Mouse (Mus musculus) kidney, adult 11 months (tissue): Measurements from ENCODE around the gene Psmb9.
A peak's percentile ranks its signal among the peaks of the same experiment; 100 is the strongest.

Source experiments
- DNase-seq: peaks from one replicate; pipeline ENCODE4 v3.0.0; 2022

The Psmb9 gene

DNA sequence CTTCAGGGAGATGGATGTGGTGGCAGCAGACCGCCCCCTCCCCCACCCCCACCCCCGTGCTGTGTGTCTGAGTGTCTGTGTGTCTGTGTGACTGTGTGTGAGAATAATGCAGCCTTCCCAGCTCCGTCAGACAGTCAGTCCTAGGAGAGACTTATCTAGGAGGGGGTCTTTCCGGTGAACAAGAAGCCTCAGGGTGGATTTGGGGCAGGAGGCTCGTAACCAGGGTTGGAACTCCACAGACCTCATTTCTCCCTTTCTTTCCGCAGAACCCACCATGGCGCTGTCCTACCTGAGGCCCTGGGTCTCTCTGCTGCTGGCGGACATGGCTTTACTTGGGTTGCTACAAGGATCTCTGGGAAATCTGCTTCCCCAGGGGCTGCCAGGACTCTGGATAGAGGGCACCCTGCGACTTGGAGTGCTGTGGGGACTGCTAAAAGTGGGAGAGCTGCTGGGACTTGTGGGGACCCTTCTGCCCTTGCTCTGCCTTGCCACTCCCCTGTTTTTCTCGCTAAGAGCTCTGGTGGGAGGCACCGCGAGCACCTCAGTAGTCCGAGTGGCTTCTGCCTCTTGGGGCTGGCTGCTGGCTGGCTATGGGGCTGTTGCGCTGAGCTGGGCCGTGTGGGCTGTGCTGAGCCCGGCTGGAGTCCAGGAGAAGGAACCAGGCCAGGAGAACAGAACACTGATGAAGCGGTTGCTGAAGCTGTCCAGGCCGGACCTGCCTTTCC is 17.6 kb upstream of the Psmb9 start:
- no peak for DNase-seq

DNA sequence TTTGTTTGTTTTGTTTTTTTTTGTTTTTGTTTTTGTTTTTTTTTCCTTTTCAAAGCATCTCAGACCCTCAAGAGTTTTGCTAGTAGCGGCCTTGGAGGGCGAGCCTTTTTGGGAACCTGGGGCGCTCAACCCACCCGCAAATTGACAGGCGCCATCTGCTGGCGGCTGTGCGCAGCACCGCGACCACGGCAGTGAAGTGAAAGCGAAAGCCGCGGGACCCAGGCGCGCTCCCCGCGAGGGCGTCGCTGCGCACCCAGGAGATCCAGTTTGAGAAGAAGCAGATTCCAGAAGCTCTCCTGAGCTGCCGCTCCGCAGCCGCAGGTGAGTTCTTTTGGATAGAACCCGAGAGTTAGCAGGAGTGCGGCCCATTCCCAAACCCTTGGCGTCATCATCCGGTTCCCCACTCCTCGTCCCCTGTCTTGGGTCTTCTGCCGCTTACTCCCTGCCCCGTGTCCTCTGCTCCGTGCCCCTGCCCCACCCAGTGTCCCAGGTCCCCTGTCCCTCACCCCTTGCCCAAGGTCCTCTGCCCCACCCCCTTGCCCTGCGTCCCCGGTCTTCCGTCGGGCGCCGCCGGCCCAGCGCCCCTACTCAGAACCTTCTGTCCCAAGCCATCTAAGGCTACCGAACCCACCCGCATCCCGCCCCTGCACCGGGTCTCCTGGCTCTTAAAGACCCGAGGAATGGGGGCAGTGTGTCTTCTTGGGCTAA is 16.9 kb upstream of the Psmb9 start:
- peak; percentile 79 for DNase-seq

DNA sequence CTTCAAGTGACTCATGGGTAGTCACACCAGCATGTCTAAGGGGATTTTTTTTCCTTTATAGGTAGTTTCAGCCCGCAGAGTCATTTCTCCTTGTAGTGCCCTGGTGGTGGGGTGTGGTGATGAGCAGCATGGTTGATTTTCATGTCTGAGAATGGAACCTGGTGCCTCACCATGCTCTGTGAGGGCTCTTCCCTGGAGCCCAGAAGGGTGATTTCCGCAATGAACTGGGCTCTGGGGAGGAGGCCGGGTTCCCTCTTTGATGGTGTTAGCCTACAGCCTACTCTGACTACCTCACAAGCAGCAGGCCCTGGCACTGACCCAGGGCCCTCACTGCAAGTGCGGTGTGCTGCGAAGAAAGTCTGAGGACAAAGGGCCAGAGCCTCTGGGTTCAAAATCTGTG is 15.9 kb upstream of the Psmb9 start, which contains the start of gene Tap2:
Gene Tap2, plus strand, starts transcription at position 84 of the 400 bp plus-strand sequence.
- no peak for DNase-seq

DNA sequence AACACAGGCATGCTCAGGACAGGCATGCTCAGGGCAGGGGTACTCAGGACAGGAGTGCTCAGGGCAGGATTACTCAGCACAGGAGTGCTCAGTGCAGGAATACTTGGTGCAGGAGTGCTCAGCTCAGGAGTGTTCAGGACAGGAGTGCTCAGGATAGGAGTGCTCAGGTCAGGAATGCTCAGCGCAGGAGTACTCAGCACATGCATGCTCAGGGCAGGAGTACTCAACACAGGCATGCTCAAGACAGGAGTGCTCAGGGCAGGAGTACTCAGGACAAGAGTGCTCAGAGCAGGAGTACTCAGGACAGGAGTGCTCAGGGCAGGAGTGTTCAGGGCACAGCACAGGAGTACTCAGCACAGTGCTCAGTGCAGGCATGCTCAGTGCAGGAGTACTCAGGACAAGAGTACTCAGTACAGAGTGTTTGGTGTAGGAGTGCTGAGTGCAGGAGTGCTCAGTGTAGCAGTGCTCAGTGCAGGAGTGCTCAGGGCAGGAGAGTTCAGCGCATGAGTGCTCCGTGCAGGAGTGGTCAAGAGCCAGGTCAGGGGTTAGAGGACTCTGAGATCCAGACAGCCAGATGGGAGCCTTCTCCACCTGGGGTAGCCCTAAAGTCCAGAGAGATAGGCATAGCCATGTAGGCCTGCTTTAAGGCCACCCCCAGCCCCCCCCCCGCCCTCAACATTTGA is 15.3 kb upstream of the Psmb9 start:
- DNase-seq = no peak

DNA sequence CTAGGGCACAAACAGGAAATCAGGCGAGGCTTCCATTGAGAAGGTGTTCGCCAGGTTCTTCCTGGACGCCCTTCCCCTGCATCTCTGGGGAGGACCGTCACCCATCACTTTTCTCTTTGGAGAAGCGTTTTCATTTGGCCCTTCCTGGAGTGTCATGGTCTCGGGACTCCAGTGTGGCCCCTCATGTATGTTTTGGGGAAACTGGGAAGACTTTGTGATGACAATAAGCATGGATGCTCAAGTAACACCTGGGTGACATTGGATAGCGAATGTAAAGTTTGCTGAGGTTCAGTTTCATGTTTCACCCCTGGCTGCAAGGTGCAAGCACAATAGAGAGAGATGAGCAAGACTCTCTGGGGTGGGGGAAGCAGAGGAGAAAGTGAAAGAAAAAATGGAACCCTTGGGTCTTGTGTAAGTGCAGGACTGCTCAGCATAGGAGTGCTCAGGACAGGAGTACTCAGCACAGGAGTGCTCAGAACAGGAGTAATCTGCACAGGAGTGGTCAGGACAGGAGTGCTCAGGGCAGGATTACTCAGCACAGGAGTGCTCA is 14.0 kb upstream of the Psmb9 start:
- DNase-seq = no peak

DNA sequence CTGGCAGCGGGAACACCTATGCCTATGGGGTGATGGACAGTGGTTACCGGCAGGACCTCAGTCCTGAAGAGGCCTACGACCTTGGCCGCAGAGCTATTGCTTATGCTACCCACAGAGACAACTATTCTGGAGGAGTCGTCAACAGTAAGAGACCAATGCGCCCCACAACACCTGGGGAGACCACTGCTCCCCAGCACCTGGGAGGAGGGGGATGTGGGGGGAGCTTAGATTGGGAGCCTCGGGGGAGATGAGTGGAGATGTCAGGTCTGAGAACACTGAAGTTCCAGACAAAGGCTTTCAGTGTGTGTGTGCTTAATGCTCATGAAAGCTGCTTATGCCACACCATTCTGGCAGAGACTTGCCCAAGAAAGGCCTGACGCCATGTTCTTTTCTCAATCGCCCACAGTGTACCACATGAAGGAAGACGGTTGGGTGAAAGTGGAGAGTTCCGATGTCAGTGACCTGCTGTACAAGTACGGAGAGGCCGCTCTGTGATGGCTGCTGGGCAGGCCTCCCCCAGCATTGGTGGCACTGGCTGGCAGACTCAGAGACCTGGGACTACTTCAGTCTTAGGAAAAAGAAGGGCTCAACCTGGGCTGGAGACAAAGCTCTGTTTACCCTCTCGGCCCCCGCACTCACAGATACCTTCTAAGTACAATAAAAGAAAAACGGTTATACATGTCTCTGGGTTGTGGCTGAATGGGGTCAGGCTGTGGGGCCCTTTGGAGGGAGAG is 13.4 kb upstream of the Psmb9 start:
- no peak for DNase-seq

DNA sequence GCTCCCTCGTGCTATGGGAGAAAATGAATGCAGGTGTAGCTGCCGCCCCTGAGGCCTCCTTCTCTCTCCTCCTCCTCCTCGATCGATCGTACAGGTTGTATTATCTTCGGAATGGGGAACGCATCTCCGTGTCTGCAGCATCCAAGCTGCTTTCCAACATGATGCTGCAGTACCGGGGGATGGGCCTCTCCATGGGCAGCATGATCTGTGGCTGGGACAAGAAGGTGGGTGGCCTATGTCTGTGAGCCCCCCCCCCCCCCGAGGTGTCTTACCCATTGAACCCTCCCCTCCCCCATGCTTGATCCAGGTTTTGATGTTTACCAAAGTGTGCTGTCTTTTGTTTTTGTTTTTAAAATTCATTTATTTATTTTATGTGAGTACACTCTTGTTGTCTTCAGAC is 12.5 kb upstream of the Psmb9 start:
- no peak for DNase-seq

DNA sequence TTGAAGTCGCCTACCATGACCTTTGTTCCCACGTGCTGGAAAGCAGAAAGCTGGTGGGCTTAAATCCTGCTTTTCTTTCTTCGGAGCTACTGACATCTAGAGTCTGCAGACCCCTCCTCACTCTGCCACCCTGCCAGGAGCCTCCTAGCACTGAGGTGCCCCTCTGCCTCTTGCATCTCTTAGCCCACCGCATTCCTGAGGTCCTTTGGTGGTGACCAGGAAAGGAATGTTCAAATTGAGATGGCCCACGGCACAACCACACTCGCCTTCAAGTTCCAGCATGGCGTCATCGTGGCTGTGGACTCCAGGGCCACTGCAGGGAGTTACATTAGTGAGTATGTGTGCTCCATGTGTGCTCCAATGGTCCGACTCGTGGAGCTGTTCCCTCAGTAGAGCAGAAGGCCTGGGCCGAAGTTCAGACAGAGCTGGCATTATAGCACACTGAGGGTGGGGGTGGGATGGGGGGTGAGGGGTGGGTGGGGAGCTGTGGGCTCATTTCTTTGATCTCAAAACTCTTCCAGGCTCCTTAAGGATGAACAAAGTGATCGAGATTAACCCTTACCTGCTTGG is 11.6 kb upstream of the Psmb9 start:
- no peak for DNase-seq

DNA sequence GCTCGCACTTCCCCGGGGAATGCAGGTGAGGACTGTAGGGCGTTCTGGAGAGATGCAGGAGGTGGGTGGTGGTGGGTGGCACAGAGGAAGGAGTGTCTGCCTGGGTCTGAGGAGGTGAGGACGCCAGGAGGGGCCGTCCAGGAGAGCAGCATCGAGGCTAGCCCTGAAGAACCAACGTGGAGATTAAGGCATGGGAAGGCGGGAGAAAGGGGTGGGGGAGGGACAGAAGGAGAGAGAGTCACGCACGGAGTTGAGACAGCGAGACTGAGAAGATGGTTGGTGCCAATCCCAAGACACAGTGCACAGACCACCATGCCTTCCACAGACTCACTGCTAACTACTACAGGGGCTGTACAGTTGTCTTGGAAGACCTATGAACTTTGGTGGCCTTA is 11.0 kb upstream of the Psmb9 start:
- no peak for DNase-seq

DNA sequence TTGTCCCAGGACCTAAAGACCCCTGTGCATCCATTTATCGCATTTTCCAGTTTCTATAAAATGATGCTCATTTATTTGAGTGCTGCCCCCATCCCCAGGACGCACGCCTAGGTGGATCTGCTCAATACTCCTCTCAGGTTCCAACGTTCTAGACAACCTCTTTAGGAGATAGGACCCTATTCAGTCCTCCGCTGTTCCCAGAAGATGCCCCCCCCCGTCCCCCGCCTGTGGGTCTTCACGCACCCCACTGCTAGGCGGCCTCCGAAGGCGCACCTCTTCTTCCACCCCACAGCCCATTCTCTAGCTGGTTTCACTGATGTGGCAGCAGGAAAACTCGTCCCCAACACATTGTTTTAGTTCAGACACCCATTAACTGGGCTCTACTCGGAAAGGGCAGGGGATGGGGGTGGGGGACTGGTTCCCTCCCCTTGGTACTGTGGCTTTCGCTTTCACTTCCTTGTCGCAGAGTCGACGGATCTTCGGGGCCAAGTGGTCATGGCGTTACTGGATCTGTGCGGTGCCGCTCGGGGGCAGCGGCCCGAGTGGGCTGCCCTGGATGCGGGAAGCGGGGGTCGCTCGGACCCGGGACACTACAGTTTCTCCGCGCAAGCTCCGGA is 10.4 kb upstream of the Psmb9 start:
- DNase-seq = peak; percentile 45

DNA sequence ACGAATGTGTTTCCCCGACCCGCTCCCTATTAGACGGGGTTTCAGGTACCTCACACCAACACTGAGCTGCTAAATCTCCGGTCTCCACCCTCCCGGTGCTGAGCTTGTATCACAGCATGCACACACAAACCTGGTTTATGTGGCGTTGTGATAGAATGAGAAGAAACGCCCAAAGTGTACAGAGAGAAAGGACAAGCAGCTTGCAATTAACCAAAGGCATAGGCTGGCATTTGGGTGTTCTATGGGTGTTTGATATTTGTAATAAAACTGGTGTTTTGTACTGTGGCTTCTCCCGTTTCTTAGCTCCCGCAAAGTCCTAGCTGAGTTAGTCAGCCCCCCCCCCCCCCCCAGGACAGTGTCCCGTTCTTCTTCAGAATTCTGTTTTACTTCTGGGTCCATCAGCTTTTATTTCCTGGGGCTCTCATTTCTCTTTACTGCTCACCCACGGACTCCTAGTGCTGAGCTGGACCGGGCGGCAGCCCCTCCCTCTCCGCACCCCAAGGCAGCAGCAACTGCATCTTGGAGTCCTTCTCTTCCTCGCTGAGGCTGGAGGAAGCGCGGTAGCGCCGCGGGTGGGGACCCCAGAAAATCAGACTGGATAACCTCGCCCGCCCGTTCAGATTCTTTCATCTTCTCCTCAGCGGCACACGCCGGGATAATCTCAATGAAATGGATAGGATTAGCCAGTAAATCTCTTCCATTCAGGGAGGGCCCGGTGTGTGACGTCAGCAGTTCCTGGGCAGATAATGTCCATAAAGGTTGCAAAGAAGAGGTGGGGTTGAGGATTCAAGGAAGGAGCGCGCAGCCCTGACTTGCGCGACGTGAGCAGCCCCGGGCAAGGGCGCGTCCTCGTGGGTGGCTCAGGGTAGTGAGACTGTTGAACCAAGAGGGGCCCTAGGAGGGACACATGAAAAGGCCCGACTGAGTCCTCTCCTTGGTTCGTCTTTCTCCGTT is 9.7 kb upstream of the Psmb9 start, which contains the start of gene Psmb8:
Gene Psmb8, plus strand, starts transcription at position 781 of the 954 bp plus-strand sequence.
- peak; percentile 91 for DNase-seq

DNA sequence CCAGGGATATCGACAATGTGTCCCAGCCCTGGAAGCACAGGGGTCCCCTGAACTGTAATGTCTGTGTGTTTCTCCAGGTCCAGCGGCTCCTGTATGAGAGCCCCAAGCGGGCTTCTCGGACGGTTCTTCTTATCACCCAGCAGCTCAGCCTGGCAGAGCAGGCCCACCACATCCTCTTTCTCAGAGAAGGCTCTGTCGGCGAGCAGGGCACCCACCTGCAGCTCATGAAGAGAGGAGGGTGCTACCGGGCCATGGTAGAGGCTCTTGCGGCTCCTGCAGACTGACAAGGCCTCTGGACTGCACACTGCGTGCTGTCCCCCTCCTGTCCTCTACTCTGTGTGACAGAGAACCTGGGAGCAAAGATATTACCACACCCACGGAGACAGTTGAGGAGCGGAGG is 8.9 kb upstream of the Psmb9 start:
- DNase-seq = no peak

DNA sequence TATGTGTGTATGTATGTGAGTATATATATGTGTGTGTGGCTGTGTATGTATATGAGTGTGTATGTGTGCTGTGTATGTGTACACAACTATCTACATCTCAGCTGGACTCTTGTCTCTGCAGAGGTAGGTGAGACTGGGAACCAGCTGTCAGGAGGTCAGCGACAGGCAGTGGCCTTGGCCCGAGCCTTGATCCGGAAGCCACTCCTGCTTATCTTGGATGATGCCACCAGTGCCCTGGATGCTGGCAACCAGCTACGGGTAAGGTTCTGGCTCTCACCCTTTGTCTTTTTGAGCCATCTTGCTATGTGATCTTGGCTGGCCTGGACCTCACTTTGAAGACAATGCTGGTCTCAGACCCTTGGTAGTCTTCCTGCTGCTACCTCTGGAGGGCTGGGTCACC is 7.2 kb upstream of the Psmb9 start:
- DNase-seq = no peak

DNA sequence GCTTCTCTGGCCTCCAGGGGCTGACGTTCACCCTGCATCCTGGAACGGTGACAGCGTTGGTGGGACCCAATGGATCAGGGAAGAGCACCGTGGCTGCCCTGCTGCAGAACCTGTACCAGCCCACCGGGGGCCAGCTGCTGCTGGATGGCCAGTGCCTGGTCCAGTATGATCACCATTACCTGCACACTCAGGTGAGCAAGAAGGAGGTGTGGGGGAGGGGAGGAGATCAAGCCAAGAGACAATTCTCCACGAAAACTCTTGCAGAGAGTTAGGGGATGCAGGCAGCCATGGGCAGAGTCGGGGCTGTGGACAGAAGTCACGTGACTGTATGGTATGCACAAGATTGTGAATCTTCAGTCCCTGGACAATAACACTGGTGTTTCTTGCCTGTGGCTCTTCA is 5.9 kb upstream of the Psmb9 start:
- no peak for DNase-seq

DNA sequence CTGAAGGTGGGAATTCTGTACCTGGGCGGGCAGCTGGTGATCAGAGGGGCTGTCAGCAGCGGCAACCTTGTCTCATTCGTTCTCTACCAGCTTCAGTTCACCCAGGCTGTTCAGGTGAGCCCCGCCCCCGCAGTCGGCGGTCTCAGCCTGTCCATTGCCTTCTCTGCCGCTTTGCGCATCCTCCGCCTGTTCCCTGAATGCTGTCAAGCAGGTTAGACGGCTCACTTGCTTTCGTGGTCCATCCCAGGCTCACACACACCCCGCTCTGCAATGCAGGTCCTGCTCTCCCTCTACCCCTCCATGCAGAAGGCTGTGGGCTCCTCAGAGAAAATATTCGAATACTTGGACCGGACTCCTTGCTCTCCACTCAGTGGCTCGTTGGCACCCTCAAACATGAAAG is 5.3 kb upstream of the Psmb9 start:
- no peak for DNase-seq

DNA sequence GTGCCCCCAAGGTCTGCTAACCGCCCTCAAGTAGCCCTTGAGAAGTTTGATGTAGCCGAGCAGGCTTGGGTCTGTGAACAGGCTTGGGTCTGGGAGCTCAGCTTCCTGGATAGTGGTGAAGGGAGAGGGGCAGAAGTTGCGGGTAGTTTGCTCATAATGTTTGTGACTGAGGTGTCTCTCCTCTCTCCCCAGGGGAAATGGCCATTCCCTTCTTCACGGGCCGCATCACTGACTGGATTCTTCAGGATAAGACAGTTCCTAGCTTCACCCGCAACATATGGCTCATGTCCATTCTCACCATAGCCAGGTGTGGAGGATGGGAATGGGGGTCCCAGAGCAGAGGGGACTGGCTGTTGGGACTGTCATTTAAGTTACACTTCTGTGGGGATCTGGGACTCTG is 1.4 kb upstream of the Psmb9 start:
- no peak for DNase-seq

DNA sequence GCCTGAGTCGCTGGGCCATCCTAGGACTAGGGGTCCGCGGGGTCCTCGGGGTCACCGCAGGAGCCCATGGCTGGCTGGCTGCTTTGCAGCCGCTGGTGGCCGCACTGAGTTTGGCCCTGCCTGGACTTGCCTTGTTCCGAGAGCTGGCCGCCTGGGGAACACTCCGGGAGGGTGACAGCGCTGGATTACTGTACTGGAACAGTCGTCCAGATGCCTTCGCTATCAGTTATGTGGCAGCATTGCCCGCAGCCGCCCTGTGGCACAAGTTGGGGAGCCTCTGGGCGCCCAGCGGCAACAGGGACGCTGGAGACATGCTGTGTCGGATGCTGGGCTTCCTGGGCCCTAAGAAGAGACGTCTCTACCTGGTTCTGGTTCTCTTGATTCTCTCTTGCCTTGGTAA is 446 bp upstream of the Psmb9 start:
- DNase-seq = no peak

DNA sequence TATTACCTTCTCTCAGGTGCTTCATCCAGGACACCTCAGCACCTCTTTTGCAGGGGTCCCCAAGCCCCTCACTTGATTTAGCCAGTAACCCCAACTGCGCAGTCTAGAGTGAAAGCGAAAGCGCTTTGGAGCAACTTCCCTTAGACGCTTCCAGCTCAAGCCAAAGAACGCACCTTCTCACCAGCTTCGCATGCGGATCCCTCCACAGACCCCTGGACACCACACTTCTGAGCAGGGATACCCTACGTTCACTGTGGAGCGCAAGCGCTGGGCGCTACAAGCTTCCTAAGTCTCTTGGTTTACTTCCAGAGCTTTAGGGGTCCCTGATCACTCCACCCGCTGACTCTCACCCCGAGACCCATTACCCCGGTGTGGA is 691 bp downstream of the Psmb9 start:
- no peak for DNase-seq

DNA sequence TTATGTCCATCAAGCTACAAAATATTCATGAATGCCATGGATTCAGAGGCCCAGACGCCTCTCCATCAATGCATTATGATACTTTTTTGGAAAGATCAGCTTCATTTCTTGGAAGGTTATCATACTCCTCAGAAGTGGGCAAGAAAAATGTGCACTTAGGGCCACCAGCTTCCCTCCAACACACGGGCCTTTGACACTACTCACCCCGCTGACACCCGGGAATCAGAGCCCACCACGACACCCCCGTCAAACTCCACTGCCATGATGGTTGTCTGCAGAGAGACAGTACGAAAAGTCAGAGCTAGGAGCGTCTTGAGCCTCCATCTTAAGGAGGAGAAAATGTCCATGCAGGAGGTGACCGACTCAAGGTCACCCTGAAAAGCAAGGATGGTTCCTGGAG is 2.0 kb downstream of the Psmb9 start:
- DNase-seq = no peak

DNA sequence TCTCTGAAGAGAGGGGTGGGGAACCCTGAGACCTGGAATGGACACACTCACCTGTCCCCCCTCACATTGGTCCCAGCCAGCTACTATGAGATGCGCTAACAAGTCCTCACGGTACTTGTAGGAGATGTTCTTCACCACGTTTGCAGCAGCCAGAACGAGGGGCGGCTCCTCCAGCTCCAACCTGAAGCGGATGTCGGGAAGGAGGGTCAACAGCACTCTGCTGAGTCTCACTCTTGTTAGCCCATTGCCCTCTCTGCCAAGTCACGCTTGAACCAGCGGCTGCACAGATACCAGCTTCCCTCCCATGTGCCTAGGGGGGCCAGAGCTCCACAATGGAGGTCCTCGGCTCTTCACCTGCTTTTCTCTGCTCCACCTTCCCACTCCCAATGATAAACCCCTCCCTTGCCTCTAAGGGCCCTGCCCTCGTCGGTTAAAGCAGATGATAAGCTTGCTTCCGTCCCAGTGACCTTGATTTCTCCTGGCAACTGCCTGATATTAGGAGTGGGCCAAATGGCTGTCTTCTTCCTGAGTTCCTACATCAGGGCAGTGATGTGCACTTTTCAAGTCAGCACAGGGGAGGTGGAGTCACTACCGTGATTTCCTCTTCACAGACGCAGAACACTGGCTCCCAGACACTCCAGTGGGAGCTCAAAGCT is 3.9 kb downstream of the Psmb9 start:
- DNase-seq = no peak
